Mouse (Mus musculus) liver, postnatal 0 days (tissue): ENCODE results near the gene Shisal2a.

Experiments
- CTCF ChIP-seq: sonication (generic); IDR thresholded peaks from 2 replicates; pipeline ENCODE4 v1.5.1; 2016; ENCODE audit warnings: antibody characterized with exemption, low read depth
- EP300 ChIP-seq: IDR thresholded peaks from 2 replicates; pipeline ENCODE4 v1.6.1; 2016; ENCODE audit warnings: antibody characterized with exemption, low read depth, mild to moderate bottlenecking

DNA sequence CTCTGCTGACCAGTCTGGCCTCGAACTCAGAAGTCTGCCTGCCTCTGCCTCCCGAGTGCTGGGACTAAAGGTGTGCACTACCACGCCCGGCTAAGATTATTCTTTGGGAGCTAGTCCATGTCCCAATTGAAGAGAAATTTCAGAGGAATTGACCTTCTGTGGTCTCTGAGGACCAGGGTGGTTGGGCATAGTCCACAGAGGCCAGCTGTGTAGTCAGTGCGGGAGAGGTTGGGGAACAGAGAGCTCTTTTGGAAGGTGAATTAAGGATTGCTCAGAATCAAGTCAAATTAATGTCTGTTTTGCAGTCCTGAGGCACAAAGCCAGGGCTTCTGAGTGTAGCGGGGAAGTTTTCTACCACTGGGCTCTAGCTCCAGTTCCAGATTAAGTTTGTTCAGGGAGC, 53.3 kb downstream of the Shisal2a start:
- TF ChIP-seq CTCF (no peak), EP300 (no peak)
